Mouse (Mus musculus) B cell, adult (primary cell): ENCODE data around the gene Dock4. TPM values are rescaled to one million over a fixed set of nuclear protein-coding genes. Genes with fewer than 3 reads are reported as not detected.

Experiments
- total RNA-seq: library from RNA; stranded (reverse); gene quantifications from 4 replicates; pipeline ENCODE4 v1.2.4, GENCODE M21; 2023; ENCODE audit not compliant: inconsistent age

Dock4 gene
- total RNA-seq, result 0.26 to 1.4 TPM (median 0.96 TPM) in 4 replicates

GRCm38 (mm10) chr12:40445648-40446449 lies at the start of gene Dock4, which contains the start of gene Zfp277:
Gene Dock4, plus strand, starts transcription at chr12:40445952.
Gene Zfp277, minus strand, starts transcription at chr12:40445902.

Other genes starting within 250 kb of the Dock4 start
- 0.77 to 1.6 TPM (median 1.3 TPM) in 4 replicates for gene Lsmem1, start 246.5 kb upstream of the Dock4 start, total RNA-seq
- gene Ifrd1, start 197.4 kb upstream of the Dock4 start, total RNA-seq, result 418 to 507 TPM (median 457 TPM) in 4 replicates
- gene Zfp277, start 50 bp upstream of the Dock4 start, total RNA-seq, result 23.4 to 26.1 TPM (median 24.7 TPM) in 4 replicates